Mouse (Mus musculus) gastrocnemius, postnatal 10 days (tissue): ENCODE data around the gene Pmf1. TPM values are rescaled to one million over a fixed set of nuclear protein-coding genes. Genes with fewer than 3 reads are reported as not detected.

Source experiments
- DNase-seq: peaks from one replicate; pipeline ENCODE4 v3.0.0; 2021; ENCODE audit warnings: mixed read lengths
- microRNA-seq, 2 experiments: library from miRNA; unstranded; fragments of <30 nt; microRNA quantifications; one replicate each; pipeline ENCODE4 v1.2.0; 2021
- total RNA-seq, 2 experiments: library from RNA; stranded (reverse); gene quantifications; 2 replicates each; pipeline ENCODE4 v1.2.3; 2021

Pmf1 gene
- total RNA-seq, 2 experiments from 2014 or later, result 44.0 to 46.8 TPM

DNA sequence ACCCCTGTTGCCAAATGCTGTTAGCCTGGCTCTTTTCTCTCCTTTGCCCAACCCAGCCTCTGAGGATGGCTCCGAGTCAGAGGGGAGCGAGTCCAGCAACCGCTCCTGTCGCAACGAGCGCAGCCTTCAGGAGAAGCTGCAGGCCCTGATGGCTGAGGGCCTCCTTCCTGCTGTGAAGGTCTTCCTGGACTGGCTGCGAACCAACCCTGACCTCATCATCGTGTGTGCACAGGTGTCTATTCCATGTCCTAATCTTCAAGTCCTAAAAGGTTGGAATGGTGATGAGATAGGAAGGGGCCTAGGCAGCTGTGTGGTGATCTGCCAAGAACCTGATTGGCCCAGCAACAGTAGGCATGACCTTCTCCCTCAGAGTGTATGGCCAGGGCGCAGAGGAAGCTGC is 57.2 kb downstream of the Pmf1 start:
- no peak for DNase-seq

DNA sequence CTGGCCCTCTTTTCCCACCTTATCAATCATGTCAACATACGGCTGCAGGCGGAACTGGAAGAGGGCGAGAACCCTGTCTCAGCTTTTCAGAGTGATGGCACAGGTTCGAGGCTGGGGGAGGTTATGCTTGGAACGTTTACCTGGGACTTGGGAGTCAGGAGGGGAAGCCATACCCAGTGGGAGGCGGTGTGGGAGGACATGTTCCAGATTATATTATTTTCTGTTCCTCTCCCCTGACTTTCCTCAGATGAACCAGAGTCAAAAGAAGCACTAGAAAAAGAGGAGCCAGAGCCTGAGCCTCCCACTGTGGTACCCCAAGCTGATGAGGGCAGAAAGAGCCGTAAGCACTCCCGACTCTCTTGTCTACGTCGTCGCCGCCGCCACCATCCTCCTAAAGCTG is 59.4 kb downstream of the Pmf1 start:
- no peak for DNase-seq

Small RNAs within 50 kb of the gene (microRNA-seq; reads per million reads assigned to microRNA genes)
- gene Mir7011, result 0 reads per million in 2 experiments

Other genes starting within 250 kb of the Pmf1 start
- not detected for gene Rhbg, start 155.6 kb downstream of the Pmf1 start, total RNA-seq
- gene Gm38392, start 123.1 kb downstream of the Pmf1 start, total RNA-seq, result under 1 TPM; 0.47 to 0.72 TPM
- gene Tsacc, start 113.3 kb downstream of the Pmf1 start, total RNA-seq, result 1 to 10 TPM; 8.7 to 9.5 TPM
- gene Cct3, start 113.2 kb downstream of the Pmf1 start, total RNA-seq, result 100 to 1,000 TPM; 177 to 190 TPM
- 10 to 100 TPM; 48.2 to 52.1 TPM for gene Glmp, start 85.3 kb downstream of the Pmf1 start, total RNA-seq
- 1 to 10 TPM; 1.1 to 1.2 TPM for gene Tmem79, start 74.2 kb downstream of the Pmf1 start, total RNA-seq
- 10 to 100 TPM; 31.1 to 43.9 TPM for gene Smg5, start 74.1 kb downstream of the Pmf1 start, total RNA-seq
- gene Paqr6, start 45.7 kb downstream of the Pmf1 start, total RNA-seq, result 1 to 10 TPM; 1.2 to 1.6 TPM
- gene Bglap3, start 37.6 kb downstream of the Pmf1 start, total RNA-seq, result 10 to 100 TPM in 1 of 2 experiments, not detected in 1; 29.3 TPM
- gene Bglap2, start 31.6 kb downstream of the Pmf1 start, total RNA-seq, result 10 to 100 TPM in 1 of 2 experiments, not detected in 1; 42.4 TPM
- gene Bglap, start 25.9 kb downstream of the Pmf1 start, total RNA-seq, result 100 to 1,000 TPM in 1 of 2 experiments, not detected in 1; 175 TPM
- 10 to 100 TPM; 11.9 to 12.3 TPM for gene Slc25a44, start 14.8 kb upstream of the Pmf1 start, total RNA-seq
- 1 to 10 TPM; 2.3 to 3.7 TPM for gene Sema4a, start 50.9 kb upstream of the Pmf1 start, total RNA-seq
- 100 to 1,000 TPM; 189 to 213 TPM for gene Lmna, start 99.6 kb upstream of the Pmf1 start, total RNA-seq
- 1 to 10 TPM; 3.0 to 6.3 TPM for gene Mex3a, start 122.1 kb upstream of the Pmf1 start, total RNA-seq
- not detected for gene Rab25, start 138.0 kb upstream of the Pmf1 start, total RNA-seq
- gene Lamtor2, start 142.7 kb upstream of the Pmf1 start, total RNA-seq, result 10 to 100 TPM; 75.4 to 81.8 TPM
- 10 to 100 TPM; 45.1 to 52.2 TPM for gene Ubqln4, start 143.4 kb upstream of the Pmf1 start, total RNA-seq
- gene Ssr2, start 165.5 kb upstream of the Pmf1 start, total RNA-seq, result 100 to 1,000 TPM; 108 to 125 TPM
- 10 to 100 TPM; 58.2 to 97.6 TPM for gene Arhgef2, start 195.6 kb upstream of the Pmf1 start, total RNA-seq
- not detected for gene Rxfp4, start 242.8 kb upstream of the Pmf1 start, total RNA-seq